Mouse (Mus musculus) left cerebral cortex, adult 18-20 months (tissue): ENCODE results near the gene Krtap2-4. TPM values are rescaled to one million over a fixed set of nuclear protein-coding genes. Genes with fewer than 3 reads are reported as not detected.
"Not testable (repeated sequence)": the region's sequence is repeated elsewhere in the genome, so short reads cannot be mapped to it uniquely, and the experiment has no call there.

Experiments
- DNase-seq, 2 experiments: peaks; one replicate each; pipeline ENCODE4 v3.0.0; 2021 to 2022; ENCODE audit warnings: low spot score in 2 of 2, mixed read lengths in 1 of 2
- long read RNA-seq, 2 experiments: library from polyadenylated mRNA; stranded (forward); transcript quantifications; one replicate each; pipeline ENCODE4 v2.0.0; 2021
- total RNA-seq, 2 experiments: library from RNA; stranded (reverse); gene quantifications; 2 replicates each; pipeline ENCODE4 v1.2.3; 2021

Gene Krtap2-4
- not detected for total RNA-seq
- long read RNA-seq, experiment 1: 0 reads
- long read RNA-seq, experiment 2: 0 reads

GRCm38 (mm10) chr11:99614796-99615363 is at the start of gene Krtap2-4:
Krtap2-4 (minus strand) TSS chr11:99614846.
- DNase-seq: no peak

- DNase-seq: no peak
Measured at GRCm38 (mm10) chr11:99662802-99663201, 48.2 kb upstream of the Krtap2-4 start.

- no peak for DNase-seq
Measured at GRCm38 (mm10) chr11:99659256-99659655, 44.6 kb upstream of the Krtap2-4 start.

- DNase-seq: not testable (repeated sequence)
Measured at GRCm38 (mm10) chr11:99658467-99659010, 43.9 kb upstream of the Krtap2-4 start, which contains the start of gene Gm11563. Gm11563 (minus strand) TSS chr11:99658960.

- DNase-seq: no peak
Measured at GRCm38 (mm10) chr11:99657051-99657450, 42.4 kb upstream of the Krtap2-4 start.

- no peak for DNase-seq
Measured at GRCm38 (mm10) chr11:99650136-99650535, 35.5 kb upstream of the Krtap2-4 start, which contains the start of gene Gm11555. Gm11555 (minus strand) TSS chr11:99650236.

GRCm38 (mm10) chr11:99646444-99646843 is 31.8 kb upstream of the Krtap2-4 start:
- peak; percentile 11 to 41 for DNase-seq

- no peak for DNase-seq
Measured at GRCm38 (mm10) chr11:99644351-99644750, 29.7 kb upstream of the Krtap2-4 start.

- DNase-seq: not testable (repeated sequence)
Measured at GRCm38 (mm10) chr11:99643635-99644139, 29.0 kb upstream of the Krtap2-4 start, which contains the start of gene Krtap4-7. Krtap4-7 (minus strand) TSS chr11:99644089.

GRCm38 (mm10) chr11:99640926-99641325 is 26.3 kb upstream of the Krtap2-4 start:
- no peak for DNase-seq

GRCm38 (mm10) chr11:99637086-99637485 is 22.4 kb upstream of the Krtap2-4 start:
- DNase-seq: no peak

- DNase-seq: no peak
Measured at GRCm38 (mm10) chr11:99634653-99635134, 20.0 kb upstream of the Krtap2-4 start, which contains the start of gene Krtap4-2. Krtap4-2 (minus strand) TSS chr11:99635084.

GRCm38 (mm10) chr11:99633293-99633692 is 18.6 kb upstream of the Krtap2-4 start:
- peak in 1 of 2 experiments; percentile 29 for DNase-seq

- no peak for DNase-seq
Measured at GRCm38 (mm10) chr11:99630890-99631289, 16.2 kb upstream of the Krtap2-4 start.

- DNase-seq: no peak
Measured at GRCm38 (mm10) chr11:99628138-99628537, 13.5 kb upstream of the Krtap2-4 start, which contains the start of gene Krtap4-1. Krtap4-1 (minus strand) TSS chr11:99628238.

- no peak for DNase-seq
Measured at GRCm38 (mm10) chr11:99620335-99620734, 5.7 kb upstream of the Krtap2-4 start, which contains the start of gene Gm11562. Gm11562 (minus strand) TSS chr11:99620435.

- DNase-seq: not testable (repeated sequence)
Measured at GRCm38 (mm10) chr11:99610089-99610488, 4.6 kb downstream of the Krtap2-4 start, which contains the start of gene Gm11937. Gm11937 (minus strand) TSS chr11:99610189.

- peak; percentile 25 to 46 for DNase-seq
Measured at GRCm38 (mm10) chr11:99609126-99609525, 5.5 kb downstream of the Krtap2-4 start.

- DNase-seq: not testable (repeated sequence)
Measured at GRCm38 (mm10) chr11:99603208-99603607, 11.4 kb downstream of the Krtap2-4 start, which contains the start of gene Gm11938. Gm11938 (minus strand) TSS chr11:99603308.

- not testable (repeated sequence) for DNase-seq
Measured at GRCm38 (mm10) chr11:99597742-99598141, 16.9 kb downstream of the Krtap2-4 start, which contains the start of gene Krtap9-3. Krtap9-3 (minus strand) TSS chr11:99598105.

- DNase-seq: no peak
Measured at GRCm38 (mm10) chr11:99590981-99591380, 23.7 kb downstream of the Krtap2-4 start, which contains the start of gene Krtap1-3. Krtap1-3 (minus strand) TSS chr11:99591339.

GRCm38 (mm10) chr11:99585096-99585495 is 29.6 kb downstream of the Krtap2-4 start:
- DNase-seq: peak; percentile 14 to 32
